Mouse (Mus musculus) regulatory T cell (primary cell): ENCODE results near the gene Stx18.

Experiments used
- in situ Hi-C: fragments of 300-600 bp; cut with MboI, MseI; formaldehyde crosslinking; loops from one replicate; pipeline ENCODE4 v1.15.1; 2025; ENCODE audit warnings: high pct_unique_total_duplicates

Gene Stx18

GRCm38 (mm10) chr5:38126519-38127306 is 88.2 kb downstream of the Stx18 start:
- in situ Hi-C loops = no loop called here

GRCm38 (mm10) chr5:38129339-38129738 is 90.8 kb downstream of the Stx18 start:
- in situ Hi-C loops = no loop called here

GRCm38 (mm10) chr5:38136247-38136646 is 97.7 kb downstream of the Stx18 start:
- in situ Hi-C loops = no loop called here

GRCm38 (mm10) chr5:38137163-38137562 is 98.6 kb downstream of the Stx18 start:
- in situ Hi-C loops = no loop called here

GRCm38 (mm10) chr5:38140893-38141292 is 102.4 kb downstream of the Stx18 start:
- in situ Hi-C loops = no loop called here

GRCm38 (mm10) chr5:38146524-38146923 is 108.0 kb downstream of the Stx18 start:
- in situ Hi-C loops = no loop called here

- in situ Hi-C loops = no loop called here
These were observed 112.7 kb downstream of the Stx18 start for GRCm38 (mm10) chr5:38151264-38151663.

- in situ Hi-C loops = no loop called here
These were observed 113.9 kb downstream of the Stx18 start for GRCm38 (mm10) chr5:38152201-38153108.

- in situ Hi-C loops = no loop called here
These were observed 115.1 kb downstream of the Stx18 start for GRCm38 (mm10) chr5:38153636-38154035.

GRCm38 (mm10) chr5:38157481-38158020 is 119.0 kb downstream of the Stx18 start:
- in situ Hi-C loops = no loop called here

- in situ Hi-C loops = no loop called here
These were observed 120.0 kb downstream of the Stx18 start for GRCm38 (mm10) chr5:38158501-38158946.

GRCm38 (mm10) chr5:38158947-38159633 is 120.5 kb downstream of the Stx18 start:
- in situ Hi-C loops = no loop called here

- in situ Hi-C loops = no loop called here
These were observed 121.3 kb downstream of the Stx18 start, which contains the start of gene Nsg1 for GRCm38 (mm10) chr5:38159634-38160413. Gene Nsg1 (minus strand): TSS chr5:38159907.

GRCm38 (mm10) chr5:38168497-38168896 is 130.0 kb downstream of the Stx18 start:
- in situ Hi-C loops = no loop called here

GRCm38 (mm10) chr5:38173766-38174165 is 135.2 kb downstream of the Stx18 start:
- in situ Hi-C loops = no loop called here

- in situ Hi-C loops = no loop called here
These were observed 135.8 kb downstream of the Stx18 start for GRCm38 (mm10) chr5:38174256-38174912.

GRCm38 (mm10) chr5:38184688-38185285 is 146.2 kb downstream of the Stx18 start:
- in situ Hi-C loops = no loop called here

GRCm38 (mm10) chr5:38187006-38187405 is 148.5 kb downstream of the Stx18 start:
- in situ Hi-C loops = no loop called here
